Mouse (Mus musculus) gastrocnemius, postnatal 25 days (tissue): ENCODE data around the gene Uba7. TPM values are rescaled to one million over a fixed set of nuclear protein-coding genes. Genes with fewer than 3 reads are reported as not detected.

Experiments
- DNase-seq: peaks from one replicate; pipeline ENCODE4 v3.0.0; 2022
- long read RNA-seq, 2 experiments: library from polyadenylated mRNA; stranded (forward); transcript quantifications; one replicate each; pipeline ENCODE4 v2.0.0; 2021
- total RNA-seq, 2 experiments: library from RNA; stranded (reverse); gene quantifications; 1 replicate in 1 of 2; 2 replicates in 1 of 2; pipeline ENCODE4 v1.2.3; 2021

Uba7 gene
- 1 to 10 TPM; 2.4 to 2.8 TPM for total RNA-seq
- long read RNA-seq, experiment 1, partial matches to known transcripts, result 2 of 2 reads
- long read RNA-seq, experiment 1, other reads (novel, unspliced or antisense), result 0 of 2 reads
- long read RNA-seq, experiment 2, partial matches to known transcripts, result 0 of 1 reads
- long read RNA-seq, experiment 2, other reads (novel, unspliced or antisense), result 0 of 1 reads

DNA sequence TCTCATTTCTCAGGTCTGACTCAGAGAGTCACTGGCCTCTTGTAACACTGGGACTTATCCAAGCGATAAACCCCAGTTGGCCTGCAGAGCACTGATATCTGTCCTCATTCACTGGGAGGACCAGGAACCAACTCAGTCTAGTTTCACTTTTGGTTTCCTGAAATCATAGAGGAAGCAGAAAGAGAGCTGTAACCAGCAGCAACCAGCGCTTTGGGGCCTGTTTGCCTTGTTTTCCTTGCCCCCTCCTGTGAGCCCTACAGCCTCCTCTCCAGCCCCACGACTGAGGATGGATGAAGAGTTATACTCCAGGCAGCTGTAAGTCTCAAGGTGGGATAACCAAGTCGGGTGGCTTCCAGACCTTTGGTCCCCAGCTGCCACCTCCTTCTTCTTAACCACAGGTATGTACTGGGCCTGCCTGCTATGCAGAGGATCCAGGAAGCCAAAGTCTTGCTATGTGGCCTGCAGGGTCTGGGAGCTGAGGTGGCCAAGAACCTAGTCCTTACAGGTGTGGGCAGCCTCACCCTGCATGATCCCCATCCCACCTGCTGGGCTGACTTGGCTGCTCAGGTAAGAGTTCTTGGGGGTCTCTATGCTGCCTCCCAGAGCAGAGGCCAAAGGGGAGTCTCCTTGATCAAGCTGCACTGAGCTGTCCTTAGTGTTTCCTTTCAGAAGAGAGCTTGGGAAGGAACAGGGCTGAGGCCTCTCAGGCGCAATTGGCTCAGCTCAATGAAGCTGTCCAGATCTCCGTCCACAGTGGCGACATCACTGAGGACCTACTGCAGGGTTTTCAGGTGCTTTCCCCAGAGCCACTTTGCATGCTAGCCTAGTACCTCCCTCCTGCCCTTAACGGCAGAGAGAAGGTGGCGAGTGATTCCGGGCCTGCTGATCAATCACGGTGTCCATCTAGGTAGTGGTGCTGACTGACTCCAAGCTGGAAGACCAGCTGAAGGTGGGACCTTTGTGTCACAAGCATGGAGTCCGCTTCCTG is at the start of gene Uba7:
Uba7 (plus strand) TSS at position 107 of the 988 bp plus-strand sequence.
- no peak for DNase-seq

DNA sequence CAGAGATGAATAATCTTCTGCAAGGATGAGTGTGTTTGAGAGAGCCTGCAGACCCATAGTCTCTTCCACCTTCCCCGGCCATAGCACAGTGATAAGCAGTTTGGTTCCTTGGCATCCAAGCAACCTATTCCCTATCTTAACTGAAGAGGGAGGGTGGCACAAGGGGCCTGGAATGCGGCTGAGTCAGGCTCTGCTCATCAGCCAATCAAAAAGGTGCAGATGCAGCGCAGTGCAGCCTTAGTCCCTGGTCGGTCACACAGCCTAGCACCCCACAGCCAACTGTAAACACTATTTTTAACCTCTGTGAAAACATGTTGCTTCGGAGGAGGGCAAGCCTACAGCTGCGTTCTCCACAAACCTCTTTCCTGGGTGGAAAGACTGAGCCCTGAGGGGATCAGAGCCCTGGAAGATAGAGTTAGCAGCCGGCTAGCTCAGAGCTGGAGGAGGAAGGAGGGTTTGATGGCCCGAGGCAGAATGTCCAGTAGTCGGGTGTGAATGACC is 48.3 kb upstream of the Uba7 start:
- no peak for DNase-seq

DNA sequence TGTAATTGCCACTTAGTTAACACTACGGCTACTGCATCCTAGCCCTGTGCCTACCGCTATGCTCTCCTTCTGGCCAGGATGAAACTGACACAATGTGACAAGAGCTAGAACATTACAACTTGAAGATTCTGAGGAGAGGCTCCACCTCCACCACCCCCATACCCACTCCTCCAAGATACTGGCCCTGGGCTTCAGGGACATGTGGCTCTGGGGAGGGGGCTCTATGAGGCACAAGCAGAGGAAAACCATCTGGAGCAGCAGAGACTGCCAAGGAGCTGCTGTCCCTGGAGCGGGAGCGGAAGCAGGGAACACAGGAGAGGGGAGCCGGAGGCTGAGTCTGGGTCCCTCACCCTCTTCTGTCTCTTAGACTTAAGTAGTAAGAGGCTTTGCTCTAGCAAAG is 47.6 kb upstream of the Uba7 start:
- no peak for DNase-seq

DNA sequence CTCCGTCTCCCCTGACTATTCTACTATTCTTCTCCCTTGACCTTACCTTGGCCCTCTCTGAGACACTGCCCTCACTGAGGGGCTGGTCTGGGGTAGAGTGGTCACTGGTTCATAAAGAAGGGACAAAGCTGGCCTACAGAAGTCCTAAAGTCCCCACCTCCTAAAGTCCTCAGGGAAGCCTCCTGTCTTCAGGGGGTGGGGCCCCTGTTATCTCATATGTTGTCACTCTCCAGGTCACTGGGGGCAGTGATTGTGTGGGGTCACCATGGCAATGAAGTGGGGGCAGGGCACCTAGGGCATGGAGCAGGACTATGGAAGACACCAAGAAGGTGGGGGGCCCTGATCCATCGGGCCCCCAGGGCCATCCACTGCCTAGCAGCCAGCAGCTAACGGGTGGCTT is 47.1 kb upstream of the Uba7 start, which contains the start of gene Actl11:
Actl11 (plus strand) TSS at position 301 of the 400 bp plus-strand sequence.
- DNase-seq, result no peak

DNA sequence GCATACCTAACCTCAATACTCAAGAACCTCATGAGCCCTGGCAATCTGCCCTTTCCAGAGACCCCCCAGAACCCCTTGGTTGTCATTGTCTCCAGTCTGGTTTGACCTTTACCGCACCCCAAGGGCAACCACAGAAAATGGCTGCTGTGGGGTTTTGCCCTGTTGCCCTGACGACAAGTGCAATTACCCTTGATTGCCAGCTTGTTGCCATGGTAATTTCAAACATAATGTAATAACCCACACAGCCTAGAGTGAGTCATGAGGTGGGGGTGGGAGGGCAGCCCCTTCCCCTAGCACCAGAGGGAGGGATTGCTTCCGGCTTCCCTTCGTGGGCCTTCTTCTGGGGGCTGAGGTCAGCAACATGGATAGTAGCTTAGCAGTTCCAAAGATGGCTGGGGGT is 43.1 kb upstream of the Uba7 start:
- DNase-seq, result no peak

DNA sequence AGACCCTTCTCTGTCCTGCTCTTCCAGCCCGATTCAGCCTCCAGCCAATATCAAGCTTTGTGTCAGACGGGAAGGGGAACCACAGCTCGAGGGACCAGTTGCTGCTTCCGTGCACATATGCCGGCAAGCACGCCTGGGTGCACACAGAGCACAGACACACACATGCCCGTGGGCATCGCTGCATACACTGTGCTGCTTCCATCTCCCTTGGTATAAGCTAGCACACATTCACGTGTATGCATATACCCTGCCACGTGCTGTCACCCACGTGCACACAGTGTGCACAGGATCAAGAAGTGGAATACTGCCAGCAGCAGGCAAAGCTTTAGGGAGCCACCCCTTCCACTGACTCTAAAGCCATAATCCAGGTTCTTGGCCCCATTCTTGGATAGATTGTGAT is 41.2 kb upstream of the Uba7 start:
- DNase-seq, result no peak

DNA sequence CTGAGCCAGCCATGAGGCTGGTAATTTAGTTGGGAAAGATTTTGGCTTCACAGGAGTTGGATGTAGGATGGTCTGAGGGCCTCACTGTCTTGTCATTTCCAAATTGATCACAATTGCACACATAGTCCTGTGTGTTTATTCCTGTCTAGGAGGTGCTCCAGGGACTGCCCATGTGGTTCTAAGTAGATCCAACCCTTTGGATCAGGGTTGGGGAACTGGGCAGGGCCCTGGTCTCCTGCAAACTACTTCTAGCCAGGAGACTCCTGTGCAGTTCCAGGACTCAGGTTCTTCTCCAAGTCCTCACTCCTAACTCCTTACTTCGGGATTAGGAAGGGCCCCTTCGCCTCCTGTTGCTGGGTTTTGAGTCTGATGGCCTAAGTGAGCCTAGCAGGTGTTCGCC is 39.9 kb upstream of the Uba7 start, which contains the start of gene Camkv:
Camkv (plus strand) TSS at position 301 of the 400 bp plus-strand sequence.
- DNase-seq, result no peak

DNA sequence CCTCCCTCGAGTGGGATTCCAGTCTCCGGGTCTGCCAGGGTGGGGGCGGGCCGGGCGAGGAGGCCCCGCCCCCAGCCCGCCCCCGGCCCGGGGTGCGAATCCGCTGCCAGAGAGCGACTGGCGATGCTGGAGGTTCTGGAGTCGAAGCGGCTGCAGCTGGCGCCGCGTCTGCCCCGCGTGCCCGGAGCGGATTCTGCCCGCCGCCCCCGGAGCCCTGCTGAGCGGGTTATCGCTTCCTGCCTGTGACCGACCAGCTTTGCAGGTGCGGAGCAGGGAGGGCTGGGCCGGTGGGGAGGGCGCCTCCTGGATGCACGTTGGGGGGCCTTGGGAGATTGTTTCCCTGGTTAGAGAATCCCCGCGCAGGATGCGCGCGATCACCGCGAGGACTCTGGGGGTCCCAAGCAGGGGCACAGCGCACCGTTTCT is 39.5 kb upstream of the Uba7 start:
- DNase-seq, result peak; percentile 32

DNA sequence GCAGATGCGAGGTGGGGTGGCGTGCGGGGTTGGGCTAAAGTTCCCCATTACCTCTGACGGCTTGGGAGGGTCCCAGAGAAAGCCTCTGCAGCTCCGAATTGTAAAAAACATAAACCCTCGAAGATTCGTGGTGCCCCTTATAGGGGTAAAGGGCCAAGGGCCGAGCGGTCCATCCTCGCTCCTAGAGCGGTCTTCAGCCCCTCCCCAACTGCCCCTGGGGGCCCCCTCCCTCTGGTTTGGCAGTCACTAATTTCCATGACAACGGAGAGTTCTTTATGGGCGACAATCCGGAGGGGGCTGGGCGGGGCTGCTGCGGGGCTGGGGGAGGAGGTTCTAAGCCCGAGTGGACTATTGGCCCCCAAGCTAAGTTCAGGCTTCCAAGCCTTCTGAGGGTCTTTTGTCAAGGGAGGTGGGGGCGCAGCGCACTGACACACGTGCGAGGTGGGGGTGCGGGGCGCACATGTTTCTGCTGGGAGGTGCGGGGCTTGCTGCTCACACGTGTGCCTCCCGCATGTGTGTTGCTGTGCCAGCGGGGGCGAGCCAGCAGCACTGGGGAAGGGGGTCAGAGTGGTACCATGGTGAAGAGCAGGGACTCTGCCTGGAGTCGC is 39.0 kb upstream of the Uba7 start:
- no peak for DNase-seq

DNA sequence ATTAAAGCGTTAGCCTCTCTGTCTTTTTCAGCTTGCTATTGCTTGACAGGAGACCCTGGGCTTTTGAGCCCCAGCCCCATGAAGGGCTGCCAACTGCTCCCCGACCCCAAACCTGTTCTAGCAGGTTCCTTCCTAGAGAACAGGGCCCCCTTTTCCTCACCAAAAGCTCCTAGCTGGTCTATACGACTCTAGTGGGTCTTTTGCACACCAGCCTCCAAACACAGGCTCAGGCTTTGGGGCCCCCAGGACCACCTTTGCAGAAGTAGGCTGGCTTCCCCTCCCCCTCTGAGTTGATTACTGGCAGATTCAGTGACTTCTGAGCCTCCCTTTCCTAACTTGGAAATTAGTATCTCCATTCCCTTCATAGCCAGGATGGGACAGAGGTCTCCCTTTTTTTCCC is 38.5 kb upstream of the Uba7 start:
- no peak for DNase-seq

DNA sequence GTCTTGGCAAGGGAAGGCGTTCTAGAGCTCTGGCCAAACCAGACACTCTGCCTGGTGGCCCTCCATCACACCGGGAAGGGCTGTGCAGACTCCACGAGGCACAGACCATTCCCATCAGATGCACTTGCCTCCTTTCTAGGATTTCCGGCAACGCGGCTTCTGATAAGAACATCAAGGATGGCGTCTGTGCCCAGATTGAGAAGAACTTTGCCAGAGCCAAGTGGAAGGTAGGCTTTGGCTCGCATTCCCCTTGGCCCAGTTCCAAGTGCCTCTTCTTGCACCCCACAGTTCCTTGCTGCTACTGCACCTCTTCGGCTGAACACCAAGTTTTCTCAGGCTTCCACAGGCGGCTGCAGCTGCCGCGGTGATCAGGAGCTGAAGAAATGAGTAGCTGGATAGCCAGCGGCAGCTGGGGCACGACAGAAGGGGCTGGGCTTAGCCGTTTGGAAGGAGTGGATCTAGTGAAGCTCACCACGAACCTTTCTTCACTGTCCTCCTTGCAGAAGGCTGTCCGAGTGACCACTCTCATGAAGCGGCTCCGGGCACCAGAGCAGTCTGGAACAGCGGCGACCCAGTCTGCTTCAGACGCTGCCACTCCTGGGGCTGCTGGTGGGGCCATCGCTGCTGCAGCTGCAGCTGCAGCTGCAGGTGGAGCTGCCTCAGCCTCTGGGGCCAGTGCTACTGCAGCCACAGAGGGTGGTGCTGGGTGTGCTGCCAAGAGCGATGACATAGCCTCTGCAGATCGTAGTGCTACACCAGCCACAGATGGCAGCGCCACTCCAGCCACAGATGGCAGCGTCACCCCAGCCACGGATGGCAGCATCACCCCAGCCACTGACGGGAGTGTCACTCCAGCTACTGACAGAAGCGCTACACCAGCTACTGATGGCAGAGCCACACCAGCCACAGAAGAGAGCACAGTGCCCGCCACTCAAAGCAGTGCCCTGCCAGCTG is 27.8 kb upstream of the Uba7 start:
- DNase-seq, result peak; percentile 42

DNA sequence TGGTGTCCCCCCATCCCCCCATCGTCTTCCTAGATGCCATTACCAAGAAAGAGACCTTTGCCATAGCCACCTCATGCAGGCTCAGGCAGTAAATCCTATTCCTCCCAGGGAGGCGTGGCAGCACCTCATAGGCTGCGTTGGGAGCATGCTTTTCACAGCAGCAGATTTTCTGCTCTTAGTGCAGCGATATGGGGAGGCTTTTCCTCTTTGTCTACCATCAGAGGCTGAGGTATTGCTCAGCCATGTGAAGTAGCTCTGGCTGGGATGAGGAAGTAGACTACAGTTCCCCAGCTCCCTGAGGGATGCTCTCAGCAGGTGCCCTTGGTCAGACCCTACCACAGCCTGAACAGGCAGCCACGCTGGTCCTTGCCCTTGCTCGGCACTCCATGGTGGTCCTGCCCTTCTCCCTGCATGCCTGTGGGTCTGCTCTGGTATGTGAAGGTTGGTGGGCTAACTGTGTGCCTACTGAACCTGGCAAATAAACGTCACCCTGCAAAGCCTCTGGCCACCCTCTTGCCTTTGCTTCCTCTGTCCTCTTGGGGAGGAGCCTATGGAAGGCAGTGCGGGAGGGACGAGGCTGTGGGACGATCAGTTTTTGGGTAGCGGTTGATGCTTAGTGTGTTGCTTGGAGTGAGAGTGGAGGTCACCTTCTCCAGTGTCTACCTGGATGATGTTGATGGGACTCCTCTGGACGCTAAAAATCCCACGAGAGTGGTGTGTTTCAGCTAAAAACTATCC is 26.0 kb upstream of the Uba7 start:
- DNase-seq, result no peak

DNA sequence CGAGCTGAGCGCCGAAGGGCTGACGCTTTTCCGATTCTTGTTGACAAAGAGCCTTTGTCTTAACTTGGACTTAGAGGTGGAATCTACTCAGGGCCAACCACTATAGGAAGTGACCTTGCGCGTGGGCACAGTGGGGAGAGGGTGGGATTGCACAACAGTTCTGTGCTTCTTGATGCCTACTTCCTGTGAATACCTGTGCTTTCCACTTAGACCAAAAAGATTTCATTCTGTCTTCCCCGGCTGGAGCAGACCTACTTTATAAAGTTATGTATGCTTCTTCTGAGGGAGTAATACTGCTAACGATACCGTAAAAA is 25.4 kb upstream of the Uba7 start, which contains the start of gene Traip:
Traip (plus strand) TSS at position 215 of the 314 bp plus-strand sequence.
- DNase-seq, result no peak

DNA sequence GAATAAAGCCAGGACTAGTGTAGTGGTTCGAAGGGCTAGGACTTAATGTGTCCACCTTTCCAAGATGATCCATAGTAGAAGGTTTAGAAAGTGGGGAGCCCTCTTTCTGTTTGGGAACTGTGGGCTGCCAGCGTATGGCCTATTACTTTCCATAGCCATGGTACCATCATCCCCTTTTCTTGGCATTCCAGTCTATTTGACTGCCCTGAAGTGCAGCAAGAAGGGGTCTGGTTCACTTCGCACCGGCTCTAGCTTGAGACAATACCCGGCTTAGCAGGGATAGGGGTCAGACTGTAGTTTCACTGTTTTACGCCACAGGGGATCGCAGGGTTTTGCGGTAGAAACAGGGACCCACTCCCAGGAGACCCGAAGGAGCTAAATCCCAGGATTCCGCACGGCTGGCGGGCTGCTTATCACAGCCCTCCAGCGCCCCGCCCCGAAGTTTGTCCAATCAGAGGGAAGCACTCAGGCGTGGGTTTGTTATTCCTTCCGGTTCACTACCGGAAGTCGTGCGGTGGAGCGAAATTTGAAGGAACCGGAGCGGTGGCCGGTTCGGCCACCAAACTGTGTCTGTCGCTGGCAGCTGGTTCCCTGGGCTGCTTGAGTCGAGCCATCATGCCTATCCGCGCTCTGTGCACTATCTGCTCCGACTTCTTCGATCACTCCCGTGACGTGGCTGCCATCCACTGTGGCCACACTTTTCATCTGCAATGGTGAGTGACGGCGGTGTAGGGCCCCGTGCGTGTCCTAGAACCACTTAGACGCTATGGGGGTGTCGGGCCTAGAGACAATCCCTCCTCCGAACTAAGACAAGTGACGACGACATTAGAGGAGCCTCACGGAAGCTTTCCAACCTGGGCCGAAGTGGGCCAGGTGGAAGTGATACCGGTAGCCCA is 24.6 kb upstream of the Uba7 start:
- DNase-seq, result peak; percentile 88

DNA sequence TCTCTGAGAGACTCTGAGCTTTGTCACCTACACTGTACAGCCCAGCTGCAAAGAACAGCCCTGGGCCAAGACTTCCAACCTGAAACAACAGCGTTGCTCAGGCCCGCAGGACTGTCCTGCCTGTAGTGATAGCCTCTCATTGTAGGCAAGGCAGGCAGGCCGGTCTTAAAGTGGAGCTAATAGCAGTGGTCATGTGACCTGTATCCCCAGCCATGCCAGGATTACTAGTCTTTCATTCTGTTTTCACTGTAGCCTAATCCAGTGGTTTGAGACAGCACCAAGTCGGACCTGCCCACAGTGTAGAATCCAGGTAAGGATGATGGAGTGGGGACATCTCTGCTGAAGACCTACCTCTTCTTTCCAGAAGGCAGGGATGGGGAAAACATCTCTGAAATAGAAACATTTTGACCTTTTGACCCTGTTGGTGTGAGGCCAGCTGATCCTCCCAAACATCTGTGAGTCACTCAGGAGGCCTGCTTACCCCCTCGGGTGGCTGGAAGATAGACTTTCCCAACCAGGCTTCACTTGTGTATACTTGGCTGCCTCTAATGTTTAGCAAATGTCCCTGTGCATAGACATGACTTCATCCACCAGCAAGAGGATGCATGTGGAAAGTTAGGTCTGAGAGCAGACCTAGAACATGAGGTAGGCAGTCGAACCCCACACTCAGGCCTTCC is 19.6 kb upstream of the Uba7 start:
- DNase-seq, result no peak

DNA sequence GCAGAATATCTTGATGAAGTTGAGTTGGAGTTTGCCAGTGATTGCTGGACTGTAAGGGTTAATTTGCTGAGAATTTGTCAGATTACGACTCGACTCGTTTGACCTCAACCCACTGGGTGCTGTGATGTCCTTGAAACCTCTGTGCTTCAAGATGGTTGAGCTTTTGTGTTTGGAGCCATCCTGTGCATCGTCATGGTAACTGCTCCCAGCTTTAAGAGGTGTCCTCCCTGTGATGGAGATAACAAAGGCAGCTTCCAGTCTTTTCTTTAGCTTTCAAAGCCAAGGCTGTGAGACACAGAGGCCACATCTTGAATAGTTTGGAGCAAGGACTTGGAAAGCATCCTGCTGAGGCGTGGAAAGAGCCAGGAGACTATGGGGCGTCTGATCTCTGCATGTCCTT is 18.2 kb upstream of the Uba7 start:
- no peak for DNase-seq

DNA sequence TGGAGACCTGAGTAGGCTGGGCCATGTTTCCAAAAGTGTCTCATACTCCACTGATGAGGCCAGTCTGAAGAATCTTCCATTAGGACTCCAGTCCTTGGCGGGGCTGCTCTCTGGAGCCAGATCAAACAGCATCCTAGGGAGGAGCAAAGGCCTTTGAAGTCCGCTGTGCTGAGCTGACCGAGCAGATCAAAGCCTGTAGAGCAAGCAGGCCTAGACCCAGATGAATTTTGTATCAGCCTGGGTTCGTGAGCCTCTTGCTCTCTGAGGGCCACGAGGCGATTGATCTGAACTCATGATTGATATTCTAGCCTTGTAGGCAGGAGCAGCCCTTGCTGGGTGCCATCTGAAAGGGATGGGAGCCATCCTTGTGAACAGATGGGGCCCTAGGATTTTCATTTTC is 15.4 kb upstream of the Uba7 start:
- DNase-seq, result no peak

DNA sequence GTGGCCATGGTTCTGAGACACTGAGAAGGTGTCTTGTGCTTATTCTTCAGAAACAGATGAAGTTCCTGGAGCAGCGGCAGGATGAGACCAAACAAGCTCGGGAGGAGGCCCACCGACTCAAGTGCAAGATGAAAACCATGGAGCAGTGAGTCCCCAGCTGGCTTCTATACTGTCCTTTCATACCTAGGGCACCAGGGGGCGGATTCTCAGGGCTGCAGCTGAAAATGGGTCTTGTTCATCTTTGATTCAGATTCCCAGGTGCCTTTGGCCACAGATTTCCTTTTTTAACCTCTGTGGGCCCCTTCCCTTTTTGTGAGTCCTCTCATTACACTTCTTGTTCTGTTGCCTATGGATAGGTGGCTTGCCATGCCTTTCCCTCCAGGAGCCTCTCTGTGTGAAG is 14.4 kb upstream of the Uba7 start:
- no peak for DNase-seq

DNA sequence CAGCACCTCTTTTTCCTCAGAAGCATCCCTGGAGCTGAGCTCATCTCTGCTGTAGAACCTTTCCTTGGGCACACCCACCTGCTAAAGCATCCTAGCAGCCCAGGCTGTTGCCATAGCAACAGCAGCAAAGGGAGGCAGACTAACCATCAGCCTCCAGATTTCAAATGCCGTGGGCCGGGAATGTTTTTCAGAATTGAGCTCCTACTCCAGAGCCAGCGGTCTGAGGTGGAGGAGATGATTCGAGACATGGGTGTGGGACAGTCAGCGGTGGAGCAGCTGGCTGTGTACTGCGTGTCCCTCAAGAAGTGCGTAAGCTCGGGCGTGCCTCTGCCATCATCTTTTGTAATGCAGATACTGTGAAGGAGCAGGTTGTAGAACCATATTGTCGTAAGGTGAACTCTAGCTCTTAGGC is 13.9 kb upstream of the Uba7 start:
- DNase-seq, result no peak
